Mouse (Mus musculus) stomach, postnatal 0 days (tissue): Measurements from ENCODE around the gene Ankrd23. TPM values are rescaled to one million over a fixed set of nuclear protein-coding genes. Genes with fewer than 3 reads are reported as not detected.
A peak's percentile ranks its signal among the peaks of the same experiment; 100 is the strongest.

Experiments
- ATAC-seq: fragments of 200-750 bp; cut with Nextera tagmentation; 2 replicates; pipeline ENCODE4 v1.8.0; 2017; ENCODE audit not compliant: low FRiP score, low TSS enrichment
- DNase-seq: peaks from one replicate; pipeline ENCODE4 v3.0.0-alpha.2; 2016; ENCODE audit warnings: low spot score
- H3K27ac ChIP-seq: fragments of 300-500 bp; sonication (generic); replicated peaks from 2 replicates; pipeline ENCODE4 v1.5.1; 2014; ENCODE audit warnings: mild to moderate bottlenecking, control low read depth
- H3K27me3 ChIP-seq: fragments of 300-500 bp; sonication (generic); 2 replicates; pipeline ENCODE4 v1.6.1; 2014; ENCODE audit warnings: low read length; ENCODE audit not compliant: control insufficient read depth, insufficient read depth
- H3K36me3 ChIP-seq: fragments of 300-500 bp; sonication (generic); 2 replicates; pipeline ENCODE4 v1.6.1; 2014; ENCODE audit warnings: low read length, mixed read lengths; ENCODE audit not compliant: control insufficient read depth, insufficient read depth
- H3K4me1 ChIP-seq: fragments of 300-500 bp; sonication (generic); replicated peaks from 2 replicates; pipeline ENCODE4 v1.6.1; 2014; ENCODE audit warnings: antibody characterized with exemption; ENCODE audit not compliant: control insufficient read depth, insufficient read depth
- H3K4me2 ChIP-seq: fragments of 300-500 bp; sonication (generic); replicated peaks from 2 replicates; pipeline ENCODE4 v1.6.1; 2014; ENCODE audit warnings: low read depth, mild to moderate bottlenecking, control low read depth, moderate library complexity
- H3K4me3 ChIP-seq: fragments of 300-500 bp; sonication (generic); 2 replicates; pipeline ENCODE4 v1.5.1; 2014; ENCODE audit warnings: low read depth, low read length, control low read depth
- H3K9ac ChIP-seq: fragments of 300-500 bp; sonication (generic); 2 replicates; pipeline ENCODE4 v1.6.1; 2014; ENCODE audit warnings: mild to moderate bottlenecking, low read length, control low read depth, mixed read lengths
- H3K9me3 ChIP-seq: fragments of 300-500 bp; sonication (generic); 2 replicates; pipeline ENCODE4 v1.6.1; 2016; ENCODE audit warnings: low read length; ENCODE audit not compliant: control insufficient read depth
- CTCF ChIP-seq: IDR thresholded peaks from 2 replicates; pipeline ENCODE4 v1.5.1; 2016; ENCODE audit warnings: antibody characterized with exemption, low read depth, mild to moderate bottlenecking, moderate library complexity
- EP300 ChIP-seq: optimal IDR thresholded peaks from 2 replicates; pipeline ENCODE3; 2016; ENCODE audit warnings: antibody characterized with exemption
- WGBS: fragments of 180-500 bp; shearing (Covaris S2); extraction: QIAGEN DNeasy Blood & Tissue Kit; methylation state at CpG from one replicate; pipeline ENCODE4 v1.1.7; 2014; 5-methylcytosine and 5-hydroxymethylcytosine counted together
- polyA plus RNA-seq: library from polyadenylated mRNA; unstranded; fragments of >200 nt; fragmentation: Nextera tagmentation; extraction: Ambion mirVana; gene quantifications from 2 replicates; pipeline ENCODE4 v1.2.1, GENCODE M21; 2015

The Ankrd23 gene
- polyA plus RNA-seq, 1 experiment from 2014 or later, result 6.1 TPM

DNA sequence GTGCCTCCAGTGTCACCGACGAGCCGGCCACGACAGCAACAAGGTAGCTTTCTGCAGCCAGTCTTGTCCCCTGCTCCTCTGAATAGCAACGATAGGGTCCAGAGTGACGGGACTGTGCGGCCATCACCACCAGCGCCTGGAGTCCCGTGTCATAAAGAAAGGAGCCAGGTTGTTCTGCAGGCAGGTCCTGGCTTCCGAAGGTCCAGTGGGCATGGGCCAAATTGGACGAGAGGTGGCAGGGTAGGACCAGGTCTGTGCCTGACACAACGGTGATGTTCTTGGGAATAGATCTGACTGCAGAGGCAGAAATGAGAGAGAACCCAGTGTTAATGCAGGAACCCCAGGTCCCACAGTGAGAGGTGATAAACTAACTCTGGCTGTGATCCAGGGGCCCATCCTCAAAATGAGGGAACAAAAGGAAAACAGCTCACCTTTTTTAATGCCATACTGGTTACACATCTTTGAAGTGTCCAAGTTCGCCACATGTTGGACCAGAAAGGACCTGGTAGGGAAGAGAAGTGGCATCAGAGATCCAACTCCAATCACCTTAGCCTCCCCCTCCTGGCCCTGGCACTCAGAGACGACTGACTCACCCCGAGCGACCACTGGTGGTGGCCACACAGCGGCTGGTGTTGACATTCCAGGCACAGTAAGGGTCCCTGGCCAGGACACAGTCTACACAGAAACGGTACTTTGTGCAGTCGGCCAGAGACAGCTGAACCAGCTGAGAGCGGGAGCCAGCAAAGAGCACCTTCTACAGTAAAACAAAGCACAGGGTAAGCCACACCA lies 13.6 kb upstream of the Ankrd23 start:
- ATAC-seq, result no peak
- TF ChIP-seq EP300 (no peak), CTCF (peak; percentile 28)
- H3K27ac ChIP-seq, result no peak overlapping the region
- no peaks in the 10 kb centered on the region for H3K27me3 ChIP-seq
- peaks cover 1% of the 10 kb centered on the region for H3K4me1 ChIP-seq
- no peak for DNase-seq
- peaks cover 43% of the 10 kb centered on the region for H3K36me3 ChIP-seq
- no peak overlapping the region for H3K9ac ChIP-seq
- WGBS, result 72% methylated on average over 20 of the region's 20 CpGs
- no peak overlapping the region for H3K4me3 ChIP-seq
- no peak overlapping the region for H3K4me2 ChIP-seq
- H3K9me3 ChIP-seq, result no peaks in the 10 kb centered on the region

GRCm38 (mm10) chr1:36549491-36549890 lies 12.8 kb upstream of the Ankrd23 start:
- H3K27ac ChIP-seq, result no peak overlapping the region
- H3K9ac ChIP-seq, result no peak overlapping the region
- WGBS, result 60% methylated on average over 18 of the region's 18 CpGs
- DNase-seq (no peak), ATAC-seq (no peak)
- no peaks in the 10 kb centered on the region for H3K4me1 ChIP-seq
- no peaks in the 10 kb centered on the region for H3K9me3 ChIP-seq
- H3K4me3 ChIP-seq, result no peak overlapping the region
- H3K4me2 ChIP-seq, result no peak overlapping the region
- TF ChIP-seq CTCF (no peak), EP300 (no peak)
- H3K36me3 ChIP-seq, result peaks cover 40% of the 10 kb centered on the region
- H3K27me3 ChIP-seq, result no peaks in the 10 kb centered on the region

GRCm38 (mm10) chr1:36548771-36549170 lies 12.1 kb upstream of the Ankrd23 start:
- peaks cover 36% of the 10 kb centered on the region for H3K36me3 ChIP-seq
- TF ChIP-seq EP300, result no peak
- TF ChIP-seq CTCF, result no peak
- H3K4me2 ChIP-seq, result no peak overlapping the region
- no peak overlapping the region for H3K4me3 ChIP-seq
- ATAC-seq (no peak), DNase-seq (no peak)
- WGBS, result 40% methylated on average over 8 of the region's 8 CpGs
- no peaks in the 10 kb centered on the region for H3K4me1 ChIP-seq
- H3K9ac ChIP-seq, result no peak overlapping the region
- no peak overlapping the region for H3K27ac ChIP-seq
- H3K9me3 ChIP-seq, result no peaks in the 10 kb centered on the region
- H3K27me3 ChIP-seq, result no peaks in the 10 kb centered on the region

GRCm38 (mm10) chr1:36547981-36548598 lies 11.4 kb upstream of the Ankrd23 start:
- Histone ChIP-seq H3K9me3 (no peaks in the 10 kb centered on the region), H3K9ac (no peak overlapping the region; the same call in 1 of the 2 replicates), H3K27ac (peak overlapping the region; percentile 83), H3K4me3 (no peak overlapping the region), H3K4me1 (no peaks in the 10 kb centered on the region), H3K27me3 (no peaks in the 10 kb centered on the region), H3K36me3 (peaks cover 31% of the 10 kb centered on the region), H3K4me2 (no peak overlapping the region)
- TF ChIP-seq EP300, result no peak
- WGBS, result 33% methylated on average over 9 of the region's 9 CpGs
- DNase-seq (no peak), ATAC-seq (no peak)

DNA sequence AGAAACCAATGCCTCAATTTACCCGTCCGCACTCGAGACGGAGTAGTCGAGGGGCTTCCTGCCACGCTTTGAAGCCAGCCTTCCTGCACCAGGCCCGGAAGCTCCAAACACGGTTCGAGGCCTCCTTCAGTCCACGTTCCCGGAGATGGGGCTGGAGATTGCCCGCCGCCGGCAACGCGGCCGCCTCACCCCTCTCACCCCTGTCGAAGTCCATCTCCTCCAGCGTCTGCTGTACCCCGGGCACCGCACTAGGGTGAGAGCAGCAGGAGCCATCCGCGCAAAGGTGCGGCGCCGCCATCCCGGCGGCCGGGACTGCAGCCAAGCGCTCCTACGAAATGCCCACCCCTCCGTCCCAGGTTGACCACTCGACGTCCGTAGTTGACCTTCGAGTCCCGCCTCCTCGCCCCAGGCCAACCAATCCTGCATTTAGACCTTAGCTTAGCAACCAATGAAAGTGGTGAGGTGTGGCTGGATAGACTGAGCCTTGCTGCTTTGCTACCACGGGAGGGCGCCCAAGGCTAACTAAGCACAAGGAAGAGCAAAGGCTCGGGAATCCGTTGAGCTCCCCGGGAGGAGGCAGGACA lies 10.3 kb upstream of the Ankrd23 start, which contains the start of gene Ankrd39:
Gene Ankrd39 (minus strand): TSS at position 558 of the 584 bp plus-strand sequence.
- no peak for TF ChIP-seq EP300
- TF ChIP-seq CTCF, result peak; percentile 100
- H3K27ac ChIP-seq, result peak within 1 kb of the TSS; percentile 83
- H3K4me1 ChIP-seq, result no peaks in the 10 kb centered on the region
- DNase-seq (peak; percentile 97), ATAC-seq (peak; percentile 99)
- H3K9ac ChIP-seq, result peak within 1 kb of the TSS; percentile 71
- peak within 1 kb of the TSS; percentile 72 for H3K4me3 ChIP-seq
- 0% methylated on average over 43 of the region's 43 CpGs for WGBS
- H3K36me3 ChIP-seq, result peaks cover 20% of the 10 kb centered on the region
- H3K4me2 ChIP-seq, result peak within 1 kb of the TSS; percentile 77
- no peaks in the 10 kb centered on the region for H3K27me3 ChIP-seq
- H3K9me3 ChIP-seq, result no peaks in the 10 kb centered on the region
